Mouse (Mus musculus) myocyte (in vitro differentiated cells): ENCODE results near the gene Gm16253. TPM values are rescaled to one million over a fixed set of nuclear protein-coding genes. Genes with fewer than 3 reads are reported as not detected.

Experiments
- H3K27me3 ChIP-seq: one replicate; pipeline ENCODE4 v1.6.1; 2011; ENCODE audit not compliant: control insufficient read depth, insufficient read depth, insufficient read length
- H3K36me3 ChIP-seq: one replicate; pipeline ENCODE4 v1.6.1; 2011; ENCODE audit not compliant: control insufficient read depth, insufficient read depth
- H3K4me2 ChIP-seq: one replicate; pipeline ENCODE4 v1.6.1; 2011; ENCODE audit warnings: low read depth, control low read depth
- H3K4me3 ChIP-seq: one replicate; pipeline ENCODE4 v1.5.1; 2011; ENCODE audit warnings: mild to moderate bottlenecking, control low read depth, moderate library complexity
- H3K79me2 ChIP-seq: one replicate; pipeline ENCODE4 v1.6.1; 2011; ENCODE audit not compliant: control insufficient read depth, insufficient read depth
- H3ac ChIP-seq: one replicate; pipeline ENCODE4 v1.6.1; 2011; ENCODE audit not compliant: control insufficient read depth, insufficient read length
- CEBPB ChIP-seq: IDR thresholded peaks from 2 replicates; pipeline ENCODE4 v1.6.1; 2011; ENCODE audit warnings: mild to moderate bottlenecking, moderate library complexity; ENCODE audit not compliant: poor library complexity, insufficient read depth, severe bottlenecking
- E2F4 ChIP-seq: IDR thresholded peaks from one replicate; pipeline ENCODE4 v1.6.1; 2011; ENCODE audit warnings: mild to moderate bottlenecking, control low read depth, moderate library complexity; ENCODE audit not compliant: insufficient read depth
- MAX ChIP-seq: IDR thresholded peaks from one replicate; pipeline ENCODE4 v1.6.1; 2011; ENCODE audit warnings: low read depth, mild to moderate bottlenecking, control low read depth
- MYOD1 ChIP-seq, 3 experiments: IDR thresholded peaks; one replicate each; pipeline ENCODE4 v1.6.1; 2011; ENCODE audit warnings: control low read depth in 2 of 3, low read depth in 2 of 3, mild to moderate bottlenecking in 2 of 3, moderate library complexity in 1 of 3; ENCODE audit not compliant: insufficient read length in 2 of 3, control insufficient read depth in 1 of 3
- MYOG ChIP-seq, 3 experiments: IDR thresholded peaks; one replicate each; pipeline ENCODE4 v1.6.1; 2011; ENCODE audit warnings: control low read depth in 2 of 3, low read depth in 2 of 3, mild to moderate bottlenecking in 2 of 3; ENCODE audit not compliant: insufficient read length in 2 of 3, control insufficient read depth in 1 of 3, insufficient read depth in 1 of 3
- POLR2A ChIP-seq: IDR thresholded peaks from one replicate; pipeline ENCODE4 v1.6.1; 2011; ENCODE audit warnings: low read depth, mild to moderate bottlenecking, control low read depth, moderate library complexity; ENCODE audit not compliant: insufficient read length
- POLR2AphosphoS2 ChIP-seq: IDR thresholded peaks from one replicate; pipeline ENCODE4 v1.6.1; 2011; ENCODE audit warnings: low read depth, control low read depth; ENCODE audit not compliant: insufficient read length
- REST ChIP-seq: IDR thresholded peaks from one replicate; pipeline ENCODE4 v1.6.1; 2011; ENCODE audit warnings: mild to moderate bottlenecking, control low read depth, moderate library complexity; ENCODE audit not compliant: insufficient read depth, insufficient read length
- SRF ChIP-seq: IDR thresholded peaks from one replicate; pipeline ENCODE4 v1.6.1; 2011; ENCODE audit warnings: low read depth; ENCODE audit not compliant: control insufficient read depth, insufficient read length
- TCF12 ChIP-seq: IDR thresholded peaks from one replicate; pipeline ENCODE4 v1.6.1; 2011; ENCODE audit warnings: mild to moderate bottlenecking, control low read depth; ENCODE audit not compliant: poor library complexity, insufficient read depth, severe bottlenecking
- TCF3 ChIP-seq: IDR thresholded peaks from one replicate; pipeline ENCODE4 v1.6.1; 2011; ENCODE audit warnings: low read depth, control low read depth; ENCODE audit not compliant: insufficient read length
- USF1 ChIP-seq: IDR thresholded peaks from one replicate; pipeline ENCODE4 v1.6.1; 2011; ENCODE audit warnings: low read depth, mild to moderate bottlenecking, control low read depth, moderate library complexity
- polyA plus RNA-seq: library from polyadenylated mRNA; unstranded; fragments of >200 nt; fragmentation: generic; extraction: Trizol; gene quantifications from one replicate; pipeline ENCODE4 v1.2.1, GENCODE M21; 2012; ENCODE audit warnings: missing spikeins

The Gm16253 gene
- polyA plus RNA-seq, 1 experiment: 0.25 TPM

GRCm38 (mm10) chr3:96546880-96547279 lies 29.9 kb upstream of the Gm16253 start:
- H3ac ChIP-seq: no peak overlapping the region
- H3K36me3 ChIP-seq: no peaks in the 10 kb centered on the region
- no peak overlapping the region for H3K4me3 ChIP-seq
- H3K79me2 ChIP-seq: no peaks in the 10 kb centered on the region
- H3K27me3 ChIP-seq: peaks cover 10% of the 10 kb centered on the region
- H3K4me2 ChIP-seq: no peak overlapping the region
- TF ChIP-seq MYOD1 (IDR thresholded peaks at IDR 0.05; ENCODE audit: control insufficient read depth in 1 of 3, insufficient read length in 2 of 3, low read depth in 2 of 3) (no peak), POLR2A (no peak), MYOG (IDR thresholded peaks at IDR 0.05; ENCODE audit: control insufficient read depth in 1 of 3, insufficient read depth in 1 of 3, insufficient read length in 2 of 3, low read depth in 2 of 3) (no peak), USF1 (no peak), CEBPB (no peak), TCF3 (no peak), SRF (no peak), MAX (no peak), E2F4 (no peak), REST (no peak), POLR2AphosphoS2 (no peak)

- TF ChIP-seq TCF3 (no peak), POLR2A (no peak), REST (no peak), MYOD1 (IDR thresholded peaks at IDR 0.05; ENCODE audit: control insufficient read depth in 1 of 3, insufficient read length in 2 of 3, low read depth in 2 of 3) (no peak), MYOG (IDR thresholded peaks at IDR 0.05; ENCODE audit: control insufficient read depth in 1 of 3, insufficient read depth in 1 of 3, insufficient read length in 2 of 3, low read depth in 2 of 3) (no peak), USF1 (no peak), TCF12 (no peak), E2F4 (no peak), POLR2AphosphoS2 (no peak), CEBPB (no peak), MAX (no peak), SRF (no peak)
- Histone ChIP-seq H3K4me2 (peak overlapping the region; percentile 70), H3K79me2 (no peaks in the 10 kb centered on the region), H3ac (no peak overlapping the region), H3K27me3 (peaks cover 10% of the 10 kb centered on the region), H3K36me3 (no peaks in the 10 kb centered on the region), H3K4me3 (no peak overlapping the region)
Measured at GRCm38 (mm10) chr3:96547389-96547960, 29.3 kb upstream of the Gm16253 start.

GRCm38 (mm10) chr3:96548824-96549223 lies 28.0 kb upstream of the Gm16253 start:
- H3K4me2 ChIP-seq: no peak overlapping the region
- no peak overlapping the region for H3K4me3 ChIP-seq
- TF ChIP-seq POLR2AphosphoS2: no peak
- TF ChIP-seq TCF3: no peak
- no peak for TF ChIP-seq SRF
- TF ChIP-seq USF1: no peak
- TF ChIP-seq TCF12: no peak
- no peak for TF ChIP-seq REST
- TF ChIP-seq MYOG (IDR thresholded peaks at IDR 0.05; ENCODE audit: control insufficient read depth in 1 of 3, insufficient read depth in 1 of 3, insufficient read length in 2 of 3, low read depth in 2 of 3): no peak
- no peaks in the 10 kb centered on the region for H3K36me3 ChIP-seq
- H3K27me3 ChIP-seq: peaks cover 6% of the 10 kb centered on the region
- no peaks in the 10 kb centered on the region for H3K79me2 ChIP-seq
- H3ac ChIP-seq: no peak overlapping the region

GRCm38 (mm10) chr3:96549346-96549745 lies 27.4 kb upstream of the Gm16253 start:
- H3K4me2 ChIP-seq: no peak overlapping the region
- H3K36me3 ChIP-seq: no peaks in the 10 kb centered on the region
- H3ac ChIP-seq: no peak overlapping the region
- TF ChIP-seq POLR2AphosphoS2 (no peak), E2F4 (no peak), TCF3 (no peak), CEBPB (no peak), REST (no peak), MAX (no peak), SRF (no peak), USF1 (no peak), MYOG (IDR thresholded peaks at IDR 0.05; ENCODE audit: control insufficient read depth in 1 of 3, insufficient read depth in 1 of 3, insufficient read length in 2 of 3, low read depth in 2 of 3) (no peak), POLR2A (no peak), MYOD1 (IDR thresholded peaks at IDR 0.05; ENCODE audit: control insufficient read depth in 1 of 3, insufficient read length in 2 of 3, low read depth in 2 of 3) (no peak), TCF12 (no peak)
- H3K27me3 ChIP-seq: peaks cover under 1% of the 10 kb centered on the region
- no peak overlapping the region for H3K4me3 ChIP-seq
- no peaks in the 10 kb centered on the region for H3K79me2 ChIP-seq

GRCm38 (mm10) chr3:96551203-96551602 lies 25.6 kb upstream of the Gm16253 start:
- H3K4me2 ChIP-seq: peak overlapping the region; percentile 55
- no peak overlapping the region for H3K4me3 ChIP-seq
- H3K79me2 ChIP-seq: no peaks in the 10 kb centered on the region
- no peak for TF ChIP-seq MYOG (IDR thresholded peaks at IDR 0.05; ENCODE audit: control insufficient read depth in 1 of 3, insufficient read depth in 1 of 3, insufficient read length in 2 of 3, low read depth in 2 of 3)
- no peak for TF ChIP-seq MYOD1 (IDR thresholded peaks at IDR 0.05; ENCODE audit: control insufficient read depth in 1 of 3, insufficient read length in 2 of 3, low read depth in 2 of 3)
- TF ChIP-seq POLR2AphosphoS2: no peak
- TF ChIP-seq REST: no peak
- no peak for TF ChIP-seq POLR2A
- TF ChIP-seq TCF12: no peak
- no peaks in the 10 kb centered on the region for H3K27me3 ChIP-seq
- no peak overlapping the region for H3ac ChIP-seq
- H3K36me3 ChIP-seq: no peaks in the 10 kb centered on the region
